Mouse (Mus musculus) frontal cortex, adult (tissue): ENCODE results near the gene Olfr1441.

Source experiments
- ATAC-seq: cut with Nextera tagmentation; 2 replicates; pipeline ENCODE4 v1.9.2; 2017; ENCODE audit warnings: mild to moderate bottlenecking, moderate library complexity, mixed read lengths; ENCODE audit not compliant: low TSS enrichment

Gene Olfr1441

DNA sequence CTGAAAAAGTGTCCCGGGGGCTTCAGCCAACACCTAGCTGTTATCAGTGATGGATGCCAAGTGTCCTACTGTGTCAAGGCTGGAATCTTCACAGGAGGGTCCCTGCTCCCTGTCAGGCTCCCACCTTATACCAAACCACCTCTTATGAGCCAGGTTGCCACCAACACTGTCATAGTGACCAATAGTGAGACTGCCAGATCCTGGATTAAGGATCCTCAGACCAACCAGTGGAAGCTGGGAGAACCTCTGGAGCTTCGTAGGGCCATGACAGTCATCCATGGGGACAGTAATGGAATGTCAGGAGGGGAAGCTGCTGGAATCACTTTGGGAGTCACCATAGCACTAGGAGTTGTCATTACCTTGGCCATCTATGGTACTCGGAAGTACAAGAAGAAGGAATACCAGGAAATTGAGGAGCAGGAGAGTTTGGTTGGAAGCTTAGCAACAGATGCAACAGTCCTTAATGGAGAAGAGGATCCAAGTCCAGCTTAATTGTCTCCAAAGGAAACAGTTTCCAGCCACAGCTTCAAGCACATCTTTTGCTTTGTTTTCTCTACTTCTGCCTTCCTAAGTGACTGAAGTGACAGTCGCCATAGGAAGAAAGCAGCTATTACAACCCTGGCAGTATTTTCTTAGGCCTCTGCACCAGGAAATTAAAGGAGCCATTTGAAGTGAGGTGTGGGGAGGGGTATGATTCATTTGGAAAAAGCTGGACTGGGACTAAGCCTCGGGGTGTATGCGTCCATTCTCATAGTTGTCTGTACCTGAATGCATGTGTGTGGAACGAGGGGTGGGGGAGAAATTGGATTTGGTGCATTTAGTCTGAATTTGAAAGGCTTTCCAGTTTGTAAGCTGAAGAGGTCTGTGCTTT lies 45.9 kb downstream of the Olfr1441 start:
- ATAC-seq: no peak

GRCm38 (mm10) chr19:12463722-12464035 lies 46.4 kb downstream of the Olfr1441 start:
- no peak for ATAC-seq

DNA sequence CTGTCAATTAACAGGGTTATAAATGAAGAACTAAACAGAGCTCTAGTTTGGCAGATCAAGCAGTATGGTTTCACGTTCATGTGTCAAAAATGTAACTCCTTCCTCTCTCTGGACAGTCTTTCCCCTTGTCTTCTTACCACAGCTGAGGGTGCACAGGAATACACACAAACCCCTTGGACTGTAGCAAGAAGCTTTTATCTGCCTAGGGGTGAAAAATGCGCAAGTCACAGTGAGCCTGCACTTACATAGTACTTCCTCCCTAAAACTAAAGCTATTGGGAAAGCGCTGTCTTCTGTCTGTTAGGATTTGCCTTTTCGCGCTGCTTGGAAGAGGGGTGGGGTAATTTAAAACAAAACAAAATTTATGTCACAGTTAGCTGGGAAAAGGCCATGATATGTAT lies 46.9 kb downstream of the Olfr1441 start:
- no peak for ATAC-seq

GRCm38 (mm10) chr19:12464674-12465073 lies 47.4 kb downstream of the Olfr1441 start:
- ATAC-seq: no peak

DNA sequence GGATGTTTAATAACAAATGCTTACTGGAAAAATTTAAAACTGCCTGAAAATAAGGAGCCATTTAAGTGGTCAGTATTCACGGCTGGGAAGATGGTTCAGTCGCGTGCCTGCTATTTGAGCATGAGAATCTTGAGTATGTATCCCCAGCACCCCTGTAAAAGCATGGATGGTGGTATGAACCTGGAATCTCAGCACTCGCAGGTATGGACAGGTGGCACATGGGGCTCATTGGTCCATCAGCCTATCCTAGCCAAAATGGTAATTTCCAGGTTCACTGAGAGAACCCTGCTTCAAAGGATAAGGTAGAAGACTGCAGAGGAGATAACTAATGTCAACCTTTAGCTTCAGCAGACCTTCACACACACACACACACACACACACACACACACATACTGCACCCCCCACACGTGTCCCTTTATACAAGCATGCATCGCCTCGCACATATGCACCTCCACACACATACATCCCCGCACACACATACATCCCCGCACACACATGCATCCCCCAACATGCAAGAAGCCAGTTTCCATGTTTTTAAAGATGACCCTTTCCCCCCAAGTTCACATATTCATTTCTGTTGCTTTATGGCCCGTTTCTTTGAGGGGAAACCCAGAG lies 48.4 kb downstream of the Olfr1441 start:
- ATAC-seq: no peak

DNA sequence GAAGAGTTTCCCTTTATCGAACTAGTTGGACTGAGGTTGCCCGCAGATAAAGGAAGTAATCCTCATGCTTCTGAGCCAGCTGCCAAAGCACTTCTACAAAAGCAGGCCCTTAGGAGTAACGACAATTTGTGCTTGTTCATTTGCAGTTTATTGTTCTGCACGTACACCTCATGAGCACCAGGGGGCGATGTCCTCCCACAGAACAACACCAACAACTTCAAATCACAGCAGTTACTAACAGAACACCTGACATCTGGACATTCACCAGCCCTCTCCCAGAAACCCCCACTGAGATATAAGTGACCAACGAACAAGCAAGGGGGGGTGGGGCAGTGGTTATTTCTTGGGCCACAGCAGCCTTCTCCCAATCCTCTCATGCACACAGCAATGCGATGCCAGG lies 49.0 kb downstream of the Olfr1441 start:
- peak; percentile 68 for ATAC-seq

- ATAC-seq: no peak
Measured at GRCm38 (mm10) chr19:12467436-12467835, 50.2 kb downstream of the Olfr1441 start.

DNA sequence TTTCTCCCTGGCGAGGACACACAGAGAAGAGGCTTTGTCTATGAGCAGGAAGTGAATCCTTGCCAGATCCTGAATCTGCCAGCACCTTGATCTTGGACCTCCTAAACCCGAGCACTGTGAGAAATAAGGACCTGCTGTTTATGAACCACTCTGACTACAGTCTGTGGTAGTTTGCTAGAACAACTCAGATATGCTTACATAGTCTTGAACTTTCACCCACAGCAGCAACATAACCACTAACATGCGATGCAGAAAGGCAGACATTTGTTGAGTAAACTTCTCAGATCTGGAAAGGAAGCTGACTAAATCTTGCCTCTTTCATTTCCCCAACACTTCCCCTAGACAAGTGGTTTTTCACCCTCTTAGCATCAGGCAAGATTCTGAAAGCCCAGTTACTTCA lies 54.6 kb downstream of the Olfr1441 start:
- ATAC-seq: no peak

DNA sequence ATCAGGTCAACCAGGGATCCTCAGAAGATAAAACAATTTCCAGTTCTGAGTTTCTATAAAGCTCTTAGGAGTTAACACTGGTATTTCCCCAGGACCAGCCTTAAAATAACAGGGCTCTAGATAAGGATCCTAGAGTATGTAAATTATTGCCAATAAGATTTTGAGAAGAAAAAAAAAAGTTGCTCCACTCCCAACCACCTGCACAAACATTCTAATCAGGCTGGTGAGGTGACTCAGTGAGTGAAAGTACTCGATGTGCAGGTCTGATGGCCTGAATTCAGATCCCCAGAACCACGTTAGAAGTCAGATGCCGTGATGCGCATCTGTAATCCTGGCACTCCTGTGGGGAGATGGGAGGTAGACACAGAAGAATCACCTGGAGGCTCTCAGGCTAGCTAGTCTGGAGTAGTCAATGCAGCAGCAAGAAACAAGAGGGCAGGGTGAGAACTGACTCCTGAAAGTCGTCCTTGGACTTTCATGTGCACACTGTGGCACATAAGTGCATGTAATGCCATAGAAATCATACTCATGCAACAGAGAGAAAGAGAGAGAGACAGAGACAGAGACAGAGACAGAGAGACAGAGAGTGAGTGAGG lies 55.2 kb downstream of the Olfr1441 start:
- ATAC-seq: no peak
